Mouse (Mus musculus) activated CD4-positive, CD25-positive, alpha-beta regulatory T cell, adult 4 months (primary cell): ENCODE results near the gene Nfasc. TPM values are rescaled to one million over a fixed set of nuclear protein-coding genes. Genes with fewer than 3 reads are reported as not detected.

Experiments used
- ATAC-seq: one replicate; pipeline ENCODE4 v1.8.0; 2017
- polyA plus RNA-seq, 2 experiments: library from polyadenylated mRNA; unstranded; fragments of 100-300 nt; shearing (Covaris generic); gene quantifications; one replicate each; pipeline ENCODE4 v1.2.1; 2017

Nfasc gene
- polyA plus RNA-seq, 2 experiments from 2014 or later = not detected

DNA sequence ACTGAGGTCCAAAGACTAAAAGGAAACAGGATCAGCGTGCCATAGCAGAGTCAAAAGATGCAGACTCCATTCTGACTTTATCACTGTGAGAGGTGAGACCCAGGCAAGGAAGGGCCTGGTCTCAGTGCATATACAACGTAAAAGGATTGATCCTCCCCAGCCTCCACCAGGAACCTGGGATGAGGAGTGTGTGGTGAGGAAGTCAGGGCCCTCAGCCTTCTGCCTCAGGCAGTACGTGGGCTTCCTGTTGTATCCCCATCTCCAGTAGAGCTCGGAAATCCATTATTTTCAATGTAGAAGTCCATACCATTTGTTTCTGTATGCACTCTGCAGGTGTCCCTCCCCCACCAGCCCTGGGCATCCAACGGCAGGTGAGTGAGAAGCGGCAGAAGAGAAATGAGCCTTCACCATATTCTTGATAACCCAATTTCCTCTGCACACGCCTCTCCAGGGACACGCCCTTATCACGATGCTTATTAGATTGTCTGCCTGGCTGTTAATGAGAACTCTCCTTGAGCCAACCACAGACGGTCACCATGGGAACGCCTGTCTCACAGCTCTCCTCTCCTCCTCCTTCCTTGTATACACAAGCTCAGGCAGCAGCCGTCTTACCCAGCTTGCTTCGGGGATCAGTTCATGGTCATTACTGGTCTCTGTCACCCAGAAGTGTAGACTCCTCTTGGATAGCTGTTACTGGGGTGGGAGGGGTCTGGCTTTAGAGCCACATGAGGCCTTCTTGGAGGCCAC, 100.4 kb downstream of the Nfasc start:
- ATAC-seq = no peak

DNA sequence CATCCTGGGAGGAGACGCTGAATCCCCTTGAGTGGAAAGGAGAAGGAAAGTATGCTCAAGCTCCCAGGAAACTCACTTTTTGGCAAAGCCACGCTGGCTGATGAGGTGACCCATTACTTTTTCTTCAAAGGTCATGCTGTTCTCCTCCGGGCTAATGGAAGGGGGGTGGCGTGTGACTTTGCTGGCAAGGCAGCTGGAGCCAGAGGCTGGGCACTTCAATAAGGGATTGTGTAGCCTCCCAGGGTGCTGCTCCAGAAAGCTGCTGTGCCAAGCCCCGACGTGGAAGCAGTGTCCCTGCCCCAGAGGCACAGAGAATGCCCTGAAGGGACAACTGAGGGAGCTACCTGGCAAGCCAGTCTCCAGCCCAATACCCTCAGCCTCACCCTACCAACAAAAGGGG, 101.3 kb downstream of the Nfasc start:
- no peak for ATAC-seq

DNA sequence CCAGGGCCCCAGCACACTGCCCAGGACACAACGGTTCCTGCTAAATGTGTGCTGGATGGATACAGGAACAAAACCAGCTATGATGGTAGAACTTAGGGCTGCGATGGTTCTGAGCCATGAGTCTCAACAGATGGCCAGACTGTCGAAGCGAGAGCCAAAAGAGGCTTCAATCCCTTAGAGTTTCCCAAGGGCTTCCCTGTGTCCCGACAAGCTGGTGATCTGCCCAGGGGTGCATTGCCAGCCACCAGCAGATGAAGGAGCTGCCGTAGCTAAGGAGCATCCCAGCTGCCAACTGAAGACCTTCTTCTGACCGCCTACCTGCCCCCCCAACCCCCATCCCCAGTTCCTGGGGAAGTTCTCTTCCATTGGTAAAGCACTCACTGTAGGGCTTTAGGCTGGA, 104.3 kb downstream of the Nfasc start:
- no peak for ATAC-seq

DNA sequence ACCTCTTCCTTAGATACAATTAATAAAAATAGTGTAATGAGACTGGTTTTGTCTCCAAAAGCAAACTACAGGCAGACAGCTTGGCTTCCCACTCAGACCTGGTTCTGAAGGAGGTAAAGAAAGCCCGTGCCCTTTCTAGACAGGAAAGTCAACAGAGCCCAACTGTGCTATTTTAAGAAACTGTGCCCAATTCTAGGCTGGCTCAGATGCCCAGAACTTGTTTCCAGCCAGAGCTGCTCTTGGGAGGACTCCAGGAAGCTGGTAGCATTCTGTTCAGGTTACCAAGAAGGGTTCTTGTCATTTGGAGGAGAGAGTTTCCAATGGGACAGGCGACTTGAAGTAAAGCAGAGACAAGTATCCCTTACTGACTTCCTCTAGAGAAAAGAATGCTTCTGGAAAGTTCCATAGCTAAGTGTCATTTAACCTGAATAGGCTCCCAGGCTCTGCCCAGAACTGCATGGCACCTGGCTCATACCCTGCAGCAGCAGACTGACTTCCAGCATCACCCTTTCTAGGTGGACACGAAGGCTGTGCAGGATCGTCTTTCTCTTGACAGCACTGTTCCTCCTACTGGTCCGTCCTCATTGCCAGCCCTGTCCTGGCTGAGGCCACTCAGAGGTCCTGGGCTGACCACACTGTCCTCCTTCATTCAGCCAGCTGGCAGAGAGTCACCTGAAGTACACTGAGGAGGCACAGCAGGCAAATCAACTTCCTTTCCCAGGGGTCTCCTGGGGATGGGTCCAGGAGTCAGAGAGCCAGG, 111.8 kb downstream of the Nfasc start:
- no peak for ATAC-seq

DNA sequence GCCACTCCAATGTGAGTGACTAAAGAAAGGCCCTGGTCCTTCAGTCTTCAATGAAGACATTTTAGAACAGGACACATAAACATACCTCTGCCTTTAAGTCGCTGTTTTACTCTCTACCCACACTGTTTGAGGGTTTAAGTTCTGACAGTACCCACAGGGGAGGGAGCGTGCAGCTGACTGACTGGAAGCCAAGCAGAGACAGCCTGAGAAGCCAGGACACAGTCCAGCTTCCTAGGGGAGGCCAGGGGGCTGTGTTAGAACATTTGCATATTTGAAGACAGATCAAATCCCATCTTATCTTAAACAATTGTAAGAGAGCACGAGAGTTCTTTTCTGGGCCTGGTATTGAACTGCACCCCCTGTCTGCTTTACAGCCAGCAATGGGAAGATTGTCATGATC, 113.0 kb downstream of the Nfasc start:
- ATAC-seq = no peak

DNA sequence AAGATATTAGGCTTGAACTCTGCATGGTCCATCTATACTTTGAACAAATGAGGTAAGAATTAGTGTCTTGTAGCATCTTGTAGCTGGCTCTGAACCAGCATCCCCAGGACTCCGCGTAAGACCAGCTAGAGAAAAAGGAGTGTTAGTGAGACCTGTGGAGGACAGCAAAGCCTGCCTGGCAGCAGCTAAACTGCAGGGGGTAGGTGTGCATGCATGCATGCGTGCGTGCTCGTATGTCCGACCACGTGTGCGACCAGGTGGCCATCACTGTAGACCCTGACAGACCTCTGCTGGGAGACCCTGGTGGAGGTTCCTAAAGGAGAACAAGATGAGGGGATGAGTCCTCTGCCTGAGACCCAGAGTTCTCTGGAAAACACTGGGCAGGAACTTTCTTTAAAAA, 113.4 kb downstream of the Nfasc start:
- no peak for ATAC-seq

DNA sequence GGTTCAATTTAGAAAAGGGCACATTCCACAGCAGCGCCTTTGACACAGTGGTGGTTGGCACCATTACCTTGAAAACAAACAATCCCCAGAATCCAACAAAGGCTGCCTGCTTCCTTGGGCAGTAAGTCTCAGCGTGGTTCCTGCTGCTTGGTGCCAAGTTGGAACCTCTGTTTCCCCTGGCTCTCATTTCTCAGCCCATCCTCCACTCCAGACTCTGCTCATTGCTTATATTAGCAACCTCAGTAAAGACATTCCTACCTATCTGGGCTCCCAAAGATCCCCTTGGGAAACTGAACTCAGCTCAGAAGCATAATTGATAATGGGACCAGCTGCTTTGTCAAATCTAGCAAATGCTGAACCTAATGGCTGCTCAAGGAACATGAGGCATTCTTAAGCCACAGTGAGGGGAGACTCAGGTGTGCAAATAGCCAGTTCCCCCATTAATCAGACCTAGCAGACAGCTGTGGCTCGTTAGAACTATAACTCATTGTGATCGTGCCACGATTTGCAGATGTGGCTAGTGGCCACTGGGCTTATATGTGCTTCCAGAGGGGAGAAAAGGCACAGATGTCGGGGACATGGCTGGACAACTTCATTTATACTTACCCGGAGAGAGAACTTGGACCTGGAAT, 115.4 kb downstream of the Nfasc start:
- ATAC-seq = no peak

DNA sequence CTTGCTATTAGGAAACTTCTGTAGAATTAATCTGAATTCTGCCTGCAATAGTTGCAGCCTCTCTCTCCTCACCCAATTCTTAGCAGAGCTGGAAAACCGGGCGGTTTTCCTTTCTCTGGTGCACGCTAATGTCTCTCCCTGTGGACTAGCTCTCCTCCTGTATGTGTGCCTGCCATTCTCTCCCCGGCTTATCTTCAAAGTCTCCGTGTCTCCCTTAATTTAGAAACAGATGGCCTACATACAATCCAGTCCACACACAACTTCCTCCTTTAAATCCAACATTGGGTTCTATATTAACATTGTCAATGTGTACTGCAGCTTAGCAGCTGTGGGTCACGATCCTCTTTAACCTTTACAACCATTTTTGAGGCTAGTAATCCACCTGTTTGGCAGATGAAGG, 116.6 kb downstream of the Nfasc start:
- ATAC-seq = no peak

DNA sequence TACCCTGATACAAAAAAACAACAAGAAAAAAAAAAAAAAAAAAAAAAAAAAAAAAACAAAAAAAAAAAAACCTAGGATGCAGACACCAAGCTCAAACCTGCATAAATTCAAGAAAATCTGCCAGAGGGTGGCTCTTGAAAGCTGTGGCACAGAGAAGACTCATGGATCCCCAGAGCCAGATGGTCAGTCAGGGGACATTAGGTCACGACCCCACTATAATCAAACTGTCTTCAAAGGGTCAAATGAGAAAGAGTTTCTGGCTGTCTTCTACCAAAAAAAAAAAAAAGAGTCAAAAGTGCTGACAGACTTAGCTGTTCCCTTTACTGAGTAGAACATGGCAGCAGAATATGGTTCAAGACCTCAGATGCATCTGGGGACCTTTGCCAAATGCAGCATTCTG, 117.1 kb downstream of the Nfasc start:
- no peak for ATAC-seq

DNA sequence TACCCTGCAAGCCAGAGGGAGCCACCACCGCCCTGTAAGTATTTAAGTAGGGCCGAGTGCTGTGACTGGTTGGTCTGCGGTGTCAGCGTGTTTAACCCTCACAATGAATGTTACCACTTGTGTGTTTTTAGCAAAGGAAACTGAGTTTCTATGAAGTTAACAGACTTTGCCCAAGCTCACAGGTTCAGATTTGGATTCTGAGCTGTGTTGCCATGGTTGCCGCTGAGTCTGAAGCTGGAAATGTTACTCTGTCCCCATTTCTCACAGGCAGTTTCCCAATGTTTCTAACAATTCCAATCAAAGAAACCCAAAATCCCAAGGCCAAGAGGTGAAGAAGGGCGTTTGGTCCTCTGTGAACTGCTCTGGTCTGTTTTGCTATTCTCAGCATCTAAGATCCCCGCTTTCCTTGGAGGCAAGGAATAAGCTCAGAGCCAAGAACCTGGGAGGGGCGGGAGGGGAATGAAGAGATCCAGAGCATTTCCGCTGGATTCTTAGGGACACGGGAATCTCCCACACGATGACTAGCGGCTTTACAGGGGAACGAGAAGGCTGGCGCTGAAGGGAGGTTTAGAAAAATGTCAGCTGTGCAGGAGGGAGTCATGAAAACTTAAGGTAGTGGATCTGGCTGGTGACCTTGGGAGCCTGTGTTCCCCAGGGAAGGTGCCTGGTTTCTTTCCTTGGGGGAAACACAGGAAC, 117.8 kb downstream of the Nfasc start:
- ATAC-seq = no peak

DNA sequence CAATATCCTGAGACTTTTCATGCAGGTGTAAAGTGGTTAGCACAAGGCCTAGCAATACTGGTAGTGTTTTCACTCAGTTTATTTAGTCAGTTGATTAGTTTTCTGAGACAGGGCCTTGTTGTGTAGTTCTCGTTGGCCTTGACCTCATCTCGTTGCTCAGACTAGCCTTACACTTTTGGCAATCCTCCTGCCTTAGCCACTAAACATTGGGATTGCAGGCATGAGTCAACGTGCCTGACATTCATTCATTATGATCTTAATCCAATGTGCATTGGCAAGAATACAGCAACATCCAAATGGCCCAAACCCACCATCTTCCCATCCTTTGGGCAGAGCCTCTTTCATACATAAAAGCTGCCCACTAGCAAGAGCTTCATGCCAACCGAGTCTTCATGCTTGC, 129.5 kb downstream of the Nfasc start:
- no peak for ATAC-seq

DNA sequence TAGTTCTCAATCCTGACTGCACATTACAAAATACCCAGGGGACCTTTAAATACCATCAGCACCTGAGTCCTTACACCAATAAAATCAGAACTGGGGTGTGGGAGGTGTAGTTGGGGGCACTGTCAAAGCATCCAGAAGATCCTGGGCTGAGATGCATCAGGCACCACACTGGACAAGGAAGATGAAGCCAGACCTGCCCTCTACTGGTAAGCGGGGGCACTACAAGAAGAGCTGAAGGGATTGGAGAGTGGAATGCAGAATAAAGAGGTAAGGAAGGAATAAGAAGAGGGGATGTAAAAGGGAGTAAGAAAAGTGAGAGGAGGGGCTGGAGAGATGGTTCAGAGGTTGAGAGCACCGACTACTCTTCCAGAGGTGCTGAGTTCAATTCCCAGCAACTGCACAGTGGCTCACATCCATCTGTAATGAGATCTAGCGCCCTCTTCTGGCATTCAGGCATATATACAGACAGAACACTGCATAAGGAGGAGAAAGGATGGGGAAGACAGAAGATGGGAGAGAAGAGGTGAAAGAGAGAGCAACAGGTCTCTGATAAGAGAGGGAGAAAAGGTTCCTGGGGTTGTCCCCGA, 132.5 kb downstream of the Nfasc start:
- ATAC-seq = no peak

DNA sequence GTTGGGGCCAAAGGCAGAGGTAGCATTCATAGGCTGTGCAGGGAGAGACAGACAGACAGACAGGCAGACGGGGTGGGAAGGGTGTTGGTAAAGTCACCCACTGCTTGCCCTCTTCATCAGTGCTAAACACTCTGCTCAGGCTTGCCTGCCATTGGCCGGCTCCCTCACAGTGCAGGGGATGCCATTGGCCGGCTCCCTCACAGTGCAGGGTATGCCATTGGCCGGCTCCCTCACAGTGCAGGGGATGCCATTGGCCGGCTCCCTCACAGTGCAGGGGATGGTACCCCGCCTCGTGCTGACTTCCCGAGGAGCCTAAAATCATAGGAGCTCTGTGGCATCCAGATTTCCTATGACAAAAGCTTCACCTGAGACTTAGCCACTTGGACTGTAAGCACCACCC, 139.4 kb downstream of the Nfasc start:
- ATAC-seq = no peak

DNA sequence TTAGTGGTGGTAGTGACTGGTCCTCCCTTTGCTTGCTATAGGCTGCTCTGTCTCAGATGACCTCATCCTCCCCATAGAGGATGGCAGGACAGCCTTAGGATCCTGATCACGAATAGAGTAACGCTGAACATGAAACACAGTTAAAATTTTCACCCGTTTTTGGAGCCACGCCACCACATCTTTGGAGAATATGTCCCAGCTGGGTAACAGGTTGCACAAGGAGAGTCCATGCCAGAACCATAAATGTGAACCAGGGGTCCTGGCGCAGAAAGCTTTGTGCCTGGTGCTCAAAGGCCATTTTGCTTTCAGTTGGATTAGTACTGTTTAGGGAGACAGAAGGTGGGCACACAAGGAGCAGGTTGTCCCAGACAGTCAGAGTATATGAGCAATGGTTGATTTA, 143.6 kb downstream of the Nfasc start:
- ATAC-seq = no peak

DNA sequence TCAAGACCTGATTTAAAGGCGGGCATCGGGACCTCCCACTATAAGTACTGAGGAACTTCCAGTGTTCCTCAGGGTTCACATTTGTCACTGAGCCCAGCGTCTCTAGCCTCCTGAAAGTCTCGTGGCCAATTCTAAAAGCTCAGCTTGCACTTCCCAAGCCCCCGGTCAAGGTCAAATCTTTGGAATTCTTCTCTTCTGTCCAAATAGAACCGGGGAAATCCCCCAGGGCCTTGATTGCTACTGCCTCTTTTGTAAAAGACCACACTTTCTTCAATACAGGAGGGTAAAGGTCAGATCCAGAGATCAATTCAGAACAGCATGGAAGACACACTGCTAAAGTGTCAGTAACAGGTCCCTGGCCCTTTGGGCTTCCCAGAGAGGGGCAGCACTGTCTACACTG, 145.9 kb downstream of the Nfasc start:
- no peak for ATAC-seq

DNA sequence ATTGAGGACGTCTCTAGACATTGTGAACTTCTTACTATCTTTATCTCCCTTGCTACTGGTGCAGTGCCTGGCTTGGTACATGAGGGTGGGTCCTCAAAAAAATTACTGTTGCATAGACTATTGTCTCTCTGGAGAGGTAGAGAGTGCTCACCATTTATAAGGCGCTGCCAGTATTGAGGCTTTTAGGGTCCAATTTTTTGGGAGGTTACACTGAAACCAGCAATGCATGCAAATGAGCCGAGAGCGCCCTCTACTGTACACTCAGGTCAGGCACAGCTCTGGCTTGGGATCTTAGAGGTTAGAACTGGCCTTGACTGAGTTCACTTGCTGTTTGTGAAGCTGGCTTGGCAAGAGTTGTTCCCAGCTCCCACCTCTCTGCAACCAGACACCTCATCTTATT, 147.0 kb downstream of the Nfasc start:
- ATAC-seq = no peak

DNA sequence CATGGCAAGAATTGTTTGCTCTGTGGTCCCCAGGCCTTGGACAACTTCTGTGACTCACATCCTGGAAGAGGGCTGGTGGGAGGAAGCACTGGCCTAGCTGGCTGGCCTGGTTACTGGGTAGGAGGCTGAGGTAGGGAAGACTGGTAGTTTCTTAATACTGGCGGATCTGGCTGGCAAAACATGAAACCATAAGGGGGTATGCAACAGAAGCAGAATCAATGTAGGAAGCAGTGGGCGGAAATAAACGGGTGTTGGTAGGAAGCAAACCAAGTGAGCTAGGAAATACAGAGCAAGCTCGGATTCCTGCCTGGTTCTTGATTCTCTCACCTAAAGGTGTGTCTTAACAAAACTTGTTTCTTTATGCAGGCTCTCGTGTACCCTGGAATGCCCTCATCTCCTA, 149.5 kb downstream of the Nfasc start:
- ATAC-seq = no peak

DNA sequence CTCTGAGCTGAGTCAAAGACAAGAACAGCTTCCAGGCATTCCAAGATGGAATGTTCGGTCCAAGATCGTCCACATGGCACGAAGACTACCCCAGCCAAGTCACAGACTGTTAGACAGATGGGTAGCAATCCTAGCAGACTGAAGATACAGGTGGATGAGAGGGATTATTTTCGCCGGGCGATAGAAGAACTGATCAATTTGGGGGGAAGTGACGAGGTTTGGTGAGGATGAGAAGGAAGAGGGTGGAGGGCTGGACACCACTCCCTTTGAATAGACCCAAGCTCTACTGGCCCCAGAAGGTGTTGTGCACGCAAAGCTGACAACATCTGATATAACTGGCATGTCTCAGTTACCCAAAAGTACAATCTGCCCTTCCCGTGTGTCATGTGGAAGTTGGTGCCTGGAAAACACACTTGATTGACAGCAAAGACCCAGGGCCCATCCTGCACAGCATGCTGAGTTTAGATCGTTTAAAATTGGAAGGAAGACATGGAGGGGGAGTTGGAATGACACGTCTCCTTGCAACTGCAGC, 150.1 kb downstream of the Nfasc start:
- no peak for ATAC-seq

DNA sequence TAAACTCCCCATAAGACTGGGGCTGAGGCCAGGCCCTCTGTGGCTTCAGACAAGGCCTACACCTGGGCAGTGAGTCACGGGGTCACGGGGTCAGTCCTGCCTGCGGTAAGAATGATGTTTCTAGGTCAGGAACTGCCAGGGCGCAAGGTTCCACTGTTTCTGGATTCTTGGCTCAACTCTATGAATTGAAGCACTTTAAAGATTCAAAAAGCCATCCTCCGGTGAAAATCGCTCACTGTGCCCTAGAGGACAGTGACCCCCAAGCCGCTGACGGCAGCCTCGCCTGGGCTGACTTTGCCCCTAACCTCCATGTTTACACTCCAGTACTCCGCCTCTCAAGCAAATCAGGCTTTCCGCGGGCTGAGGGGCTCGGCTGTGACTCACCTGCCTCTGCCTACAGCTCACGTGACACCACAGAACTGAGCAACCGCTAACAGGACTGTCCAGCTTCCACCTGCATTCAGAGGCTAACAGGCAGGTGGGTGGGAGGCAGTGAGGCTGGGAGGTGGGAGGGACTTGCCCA, 154.9 kb downstream of the Nfasc start:
- no peak for ATAC-seq

DNA sequence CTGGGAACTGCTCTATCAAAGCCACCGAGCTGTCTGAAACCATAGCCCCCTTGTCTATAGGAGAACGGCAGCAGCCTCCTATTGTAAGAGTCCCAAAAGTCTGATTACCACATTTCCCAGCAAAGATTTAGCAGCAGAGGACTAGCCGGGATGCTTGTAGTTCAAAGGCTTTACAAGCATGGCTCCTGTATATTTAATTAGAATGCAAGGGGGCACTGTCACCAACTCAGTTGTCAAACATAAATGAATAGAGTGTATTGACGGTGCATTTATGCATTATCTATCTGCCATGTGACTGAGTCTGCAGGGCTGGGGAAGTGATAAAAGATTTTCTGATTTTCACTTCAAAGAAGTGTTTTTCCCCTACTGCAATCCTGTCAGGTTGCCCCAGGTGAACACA, 156.2 kb downstream of the Nfasc start:
- ATAC-seq = no peak

DNA sequence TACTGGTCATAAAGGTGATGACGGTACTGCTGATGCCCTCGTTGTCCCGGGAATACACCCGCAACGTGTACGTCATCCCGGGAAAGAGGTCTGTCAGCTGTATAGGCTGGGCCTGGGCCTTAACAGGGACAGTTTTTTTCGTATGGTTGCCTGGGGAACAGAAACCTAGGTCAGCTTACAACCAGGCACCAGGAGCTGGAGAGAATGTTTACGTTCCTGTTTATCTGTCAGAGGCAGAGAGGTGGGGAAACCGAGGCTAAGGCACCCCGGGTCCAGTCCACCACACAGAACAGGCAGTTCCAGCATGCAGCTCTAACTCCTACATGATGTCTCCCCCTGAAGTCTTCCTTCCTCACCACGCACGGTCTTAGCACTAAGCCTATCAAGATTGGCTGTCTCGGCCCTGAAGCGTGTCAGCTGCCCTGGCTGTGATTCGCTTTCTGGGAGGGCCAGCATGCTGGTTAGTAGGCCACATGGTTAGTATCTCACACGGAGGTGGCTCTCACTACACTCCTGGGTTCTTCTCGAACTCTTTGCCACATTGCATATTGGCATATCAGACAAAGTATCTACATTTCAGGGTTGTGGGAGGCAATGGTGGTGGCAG, 158.5 kb downstream of the Nfasc start:
- no peak for ATAC-seq
